Mouse (Mus musculus) thymus, postnatal 14 days (tissue): ENCODE measurements at regions not wholly inside any gene's neighbourhood (a gene's known extent, or its start where the extent isn't known, plus 50 kb on each side); places are given as distances from the start of the nearest gene placed in this dataset.

Source experiments
- DNase-seq: peaks from one replicate; pipeline ENCODE4 v3.0.0; 2021

DNA sequence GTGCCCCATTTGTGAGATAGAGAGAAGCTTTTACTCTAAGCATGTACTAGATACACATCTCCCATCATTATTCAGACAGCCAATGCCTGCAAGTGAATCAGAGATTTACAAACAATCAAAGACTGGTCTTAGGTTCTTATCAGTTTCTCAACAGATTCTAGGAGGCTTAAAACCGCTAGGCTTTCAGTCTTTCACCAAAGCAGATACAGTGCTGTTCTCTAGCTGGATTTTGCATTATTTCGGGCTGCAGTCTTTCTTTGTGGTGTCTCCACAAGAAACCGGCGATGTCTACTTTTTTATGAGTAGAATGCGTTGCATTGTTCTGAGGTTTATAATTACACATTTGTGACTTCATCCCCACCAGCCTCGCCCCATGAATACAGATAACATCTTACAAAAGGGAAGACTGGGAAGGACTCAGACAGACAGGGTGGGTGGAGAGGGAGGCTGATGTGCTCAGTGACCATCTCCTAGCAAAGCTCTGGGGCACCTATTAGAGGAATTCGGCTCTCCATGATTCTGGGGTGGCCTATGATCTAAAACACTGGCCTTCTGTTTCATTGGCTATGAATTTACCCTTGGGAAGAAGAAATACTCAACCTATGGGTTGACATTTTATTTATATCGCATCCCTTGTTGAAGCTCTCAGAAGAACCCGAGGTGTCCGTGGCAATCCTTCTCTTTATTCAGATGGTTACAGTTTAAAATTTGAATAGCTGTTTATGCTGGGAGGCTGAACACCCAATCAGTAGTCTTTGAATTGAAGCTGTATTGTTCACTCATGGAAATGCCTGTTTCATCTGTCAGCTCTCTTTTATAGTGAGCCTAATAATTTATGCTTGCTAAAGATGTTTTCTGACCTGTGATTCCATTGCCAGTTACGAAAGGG lies 343.8 kb downstream of the Tmem161b start:
- DNase-seq: no peak

DNA sequence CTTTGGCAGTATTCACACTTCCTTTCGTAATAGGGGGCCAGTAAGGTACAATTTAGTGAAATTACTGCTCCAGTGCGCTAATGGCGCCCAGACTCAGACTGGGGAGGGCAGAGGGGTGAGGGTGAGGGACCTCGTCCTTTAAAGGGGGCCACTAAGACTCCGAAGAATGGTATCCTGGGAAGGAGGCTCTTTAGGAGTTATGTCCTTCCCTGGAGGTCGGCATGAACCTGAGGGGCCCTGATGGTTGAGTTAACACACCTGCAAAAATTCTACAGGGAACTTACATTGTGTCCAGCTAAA lies 344.4 kb downstream of the Tmem161b start:
- no peak for DNase-seq

DNA sequence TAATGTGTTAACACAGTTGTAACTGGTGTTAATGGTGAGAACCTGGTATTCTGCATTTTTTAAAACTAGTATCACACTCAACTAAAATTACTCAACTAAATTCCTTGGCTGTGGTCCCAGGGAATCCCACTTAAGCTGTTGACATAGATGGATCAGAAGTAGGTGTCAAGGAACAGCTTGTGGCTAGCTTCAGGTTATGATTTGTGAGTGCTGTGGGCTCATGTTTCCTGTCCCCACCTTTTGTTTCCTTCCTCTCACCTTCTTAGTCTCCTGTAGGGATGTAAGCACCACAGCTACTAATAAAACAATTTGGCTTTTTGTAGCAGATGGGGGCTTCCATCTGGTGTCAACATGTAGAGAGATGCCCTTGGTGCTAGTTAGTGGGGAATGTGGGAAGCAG lies 347.3 kb downstream of the Tmem161b start:
- no peak for DNase-seq

DNA sequence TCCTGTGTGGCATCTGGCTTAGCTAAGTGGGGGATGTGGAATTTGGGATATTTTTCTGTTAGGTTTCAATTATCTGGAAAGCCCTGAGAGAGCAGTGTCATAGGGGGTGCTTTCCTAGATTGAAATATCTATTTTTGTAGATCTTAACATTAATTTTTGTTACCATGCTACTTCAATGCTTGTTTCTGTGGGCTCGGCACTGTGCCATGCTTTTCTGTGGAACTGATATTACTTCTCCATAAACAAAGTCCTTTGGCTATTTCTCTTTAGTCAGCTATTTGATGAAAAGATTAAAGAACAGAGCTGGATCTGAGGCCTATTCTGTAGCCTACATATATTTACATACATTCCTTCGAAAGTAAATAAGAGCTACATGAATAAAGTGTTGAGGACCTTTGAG lies 348.1 kb downstream of the Tmem161b start:
- no peak for DNase-seq

DNA sequence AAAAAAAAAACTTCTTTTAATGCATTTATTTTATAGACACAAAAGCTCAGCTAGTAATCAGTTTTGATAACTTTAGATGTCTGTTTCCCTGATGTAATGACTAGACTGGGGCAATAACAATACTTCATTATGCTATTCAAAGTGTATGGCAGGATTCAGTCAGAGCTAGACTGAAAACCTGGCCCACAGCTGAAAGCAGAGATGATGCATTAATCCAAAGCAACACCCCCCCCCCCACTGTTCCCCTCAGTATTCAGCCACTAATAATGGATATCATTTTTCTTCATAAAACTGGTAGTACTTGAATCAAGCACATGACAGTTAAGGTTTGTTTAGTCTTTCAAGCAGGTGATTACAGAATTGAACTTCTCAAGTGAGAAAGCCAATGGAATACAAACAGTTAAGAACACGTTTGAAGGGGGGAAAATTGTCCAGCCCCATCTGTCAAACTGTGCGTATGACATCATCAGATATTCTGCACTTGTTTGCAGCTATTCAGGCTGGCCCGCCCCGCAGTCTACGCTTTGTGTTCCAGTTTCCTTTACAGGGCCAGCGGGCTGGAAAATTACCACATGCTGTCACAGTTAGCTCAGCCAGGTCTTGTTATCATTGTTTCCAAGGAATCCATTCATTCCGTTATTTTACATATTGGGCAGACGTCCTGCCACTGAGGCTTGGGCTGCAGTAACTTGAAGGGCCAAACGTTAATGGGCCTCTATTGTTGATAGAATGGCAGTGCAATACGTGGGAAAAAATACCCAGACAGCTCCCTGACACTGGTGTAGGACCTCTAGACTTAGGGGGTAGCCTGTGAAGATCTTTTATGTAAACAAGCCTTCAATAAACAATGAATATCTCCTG lies 349.1 kb downstream of the Tmem161b start:
- no peak for DNase-seq

DNA sequence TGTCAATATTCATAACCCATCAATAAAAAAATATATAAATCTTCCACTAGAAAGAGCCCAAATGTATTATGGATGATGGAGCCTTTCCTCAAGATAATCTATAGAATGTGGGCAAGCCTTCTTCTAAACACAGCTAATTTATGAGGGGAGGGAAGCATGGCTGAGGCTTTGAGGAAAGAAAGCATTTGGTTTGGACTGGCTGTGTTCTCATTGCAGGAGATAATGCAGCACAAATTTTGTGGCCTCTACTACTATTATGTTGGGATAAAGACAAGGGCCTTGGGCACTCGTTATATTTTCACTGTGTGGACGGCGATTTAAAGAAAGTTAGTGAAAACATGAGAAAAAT lies 349.7 kb downstream of the Tmem161b start:
- no peak for DNase-seq

DNA sequence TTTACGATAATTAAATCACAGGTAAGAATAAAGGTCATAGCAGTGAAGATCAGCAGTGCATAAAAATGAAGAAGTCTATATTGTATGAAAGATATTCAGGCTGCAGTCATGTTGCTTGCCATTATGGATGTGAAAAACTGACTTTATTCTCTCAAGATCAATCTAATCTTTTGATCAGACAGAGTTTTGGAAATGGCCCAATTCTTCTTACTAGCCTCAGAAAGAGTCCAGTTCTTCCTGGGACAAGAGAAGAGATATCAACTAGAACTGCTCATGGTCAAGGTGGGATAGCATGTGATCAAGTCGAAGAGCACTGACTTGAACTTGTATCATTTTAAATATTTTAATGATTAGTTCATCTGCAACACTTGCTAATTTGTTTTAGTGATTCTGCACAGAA lies 350.1 kb downstream of the Tmem161b start:
- DNase-seq: no peak

DNA sequence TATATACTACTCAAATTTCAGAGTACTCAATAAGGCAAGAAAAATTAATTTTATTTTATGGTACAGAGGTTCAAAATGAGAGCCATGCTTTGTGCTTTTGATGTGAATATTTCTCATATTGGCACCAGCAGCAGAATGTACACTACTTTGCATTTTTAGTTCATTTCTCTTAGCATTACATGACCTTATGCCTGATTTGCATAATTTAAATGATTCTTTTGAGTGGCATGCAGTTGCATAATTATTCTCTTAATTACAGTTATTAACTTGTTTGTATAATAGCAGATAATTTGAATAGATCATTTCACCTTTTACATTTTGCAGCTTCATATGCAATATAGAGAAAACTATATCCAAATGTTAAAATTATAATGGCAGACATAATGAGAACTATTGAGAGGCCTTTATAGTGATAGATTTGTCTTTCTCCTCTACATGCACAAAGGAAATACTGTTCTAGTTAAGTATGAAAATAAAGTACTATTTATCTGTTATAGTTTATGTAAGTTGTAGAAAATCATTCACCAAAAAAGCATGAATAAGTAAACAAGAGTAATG lies 374.6 kb downstream of the Tmem161b start:
- DNase-seq: no peak

DNA sequence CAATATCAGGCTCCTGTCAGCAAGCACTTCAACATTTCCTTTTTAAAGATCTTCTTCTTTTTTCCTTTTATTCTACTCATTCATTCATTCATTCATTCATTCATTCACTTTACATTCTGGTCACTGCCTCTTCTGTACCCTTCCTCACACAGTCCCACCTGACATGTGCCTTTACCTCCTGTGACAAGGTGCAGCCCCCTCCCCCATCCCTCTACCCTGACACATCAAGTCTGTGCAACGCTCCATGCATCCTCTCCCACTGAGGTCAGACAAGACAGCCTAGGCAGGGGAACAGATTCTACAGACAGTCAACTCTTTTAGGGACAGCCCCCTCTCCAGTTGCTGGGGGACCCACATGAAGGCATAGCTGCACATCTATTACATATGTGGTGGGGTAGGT lies 380.5 kb downstream of the Tmem161b start:
- DNase-seq: no peak

DNA sequence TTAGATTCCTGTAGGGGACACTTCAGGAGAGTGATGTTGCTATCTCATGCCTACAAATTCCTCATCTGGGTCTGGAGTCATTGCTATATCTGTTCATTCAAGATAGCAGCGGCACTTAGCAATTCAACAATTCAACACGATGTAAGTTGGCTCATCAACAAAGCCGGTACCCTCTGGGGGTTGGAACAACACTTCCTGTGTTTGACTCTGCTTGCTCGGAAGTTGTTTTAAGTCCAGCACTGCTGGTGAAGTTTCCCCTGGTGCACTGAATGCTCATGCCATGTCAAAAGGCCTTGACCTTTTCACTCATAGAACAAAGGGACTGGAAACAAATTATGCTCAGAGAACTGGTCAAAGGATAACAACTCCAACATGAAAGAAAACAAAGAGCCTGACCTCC lies 390.4 kb downstream of the Tmem161b start:
- peak; percentile 43 for DNase-seq

DNA sequence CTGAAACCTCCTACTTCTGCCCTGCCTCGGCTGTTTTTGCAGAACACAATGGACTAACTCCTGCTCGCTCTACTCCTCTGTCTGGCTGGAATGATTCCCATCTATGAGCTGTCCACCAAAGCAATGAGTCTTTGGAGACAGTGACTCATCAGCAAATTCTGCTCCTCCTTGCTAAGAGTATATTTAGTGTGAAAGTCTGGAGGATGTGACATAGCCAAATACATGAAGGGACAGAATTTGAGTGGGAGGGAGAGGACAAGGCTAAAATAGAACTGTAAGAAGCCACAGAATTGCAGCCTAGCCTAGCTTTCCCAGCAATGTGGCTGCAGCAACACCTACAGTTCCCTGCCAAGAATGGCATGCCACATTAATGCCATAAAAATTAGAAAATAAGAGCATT lies 390.9 kb downstream of the Tmem161b start:
- no peak for DNase-seq

DNA sequence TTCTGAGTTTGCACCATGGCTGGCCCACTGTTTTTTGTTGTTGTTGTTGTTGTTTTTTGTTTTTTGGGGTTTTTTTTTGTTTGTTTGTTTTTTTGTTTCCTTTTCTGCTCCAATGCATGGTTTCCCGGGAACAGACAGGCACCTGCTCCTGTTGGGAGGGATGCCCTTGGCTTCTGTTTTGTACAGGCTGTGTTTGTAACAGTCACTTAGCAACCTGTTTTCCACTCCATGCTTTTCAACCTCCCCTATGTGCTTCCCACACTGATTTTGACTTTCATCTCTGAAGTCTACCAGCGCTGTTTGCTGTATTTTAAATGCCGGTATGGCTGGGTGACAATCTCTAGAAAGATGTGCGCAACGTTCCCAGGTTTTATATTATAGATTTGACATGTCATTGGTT lies 402.6 kb downstream of the Tmem161b start:
- DNase-seq: no peak

DNA sequence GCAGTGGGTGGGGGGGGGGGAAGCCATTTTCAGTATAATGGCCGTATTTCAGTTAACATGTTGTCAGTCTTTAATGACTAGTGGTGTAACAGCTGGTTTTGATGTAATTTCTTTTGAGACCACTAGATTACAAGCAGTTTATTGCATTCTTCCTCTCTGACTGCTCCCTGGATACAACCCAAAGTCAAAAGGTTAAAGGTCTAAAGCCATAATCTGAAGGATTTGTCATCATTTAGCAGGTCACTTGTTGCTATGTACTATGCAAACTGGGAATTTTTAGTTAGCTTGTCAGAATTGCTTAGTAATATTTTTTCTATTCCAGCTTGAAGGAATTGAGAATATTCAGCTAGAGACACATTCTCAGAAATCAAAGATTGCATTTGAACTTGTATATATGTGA lies 403.4 kb downstream of the Tmem161b start:
- DNase-seq: no peak

DNA sequence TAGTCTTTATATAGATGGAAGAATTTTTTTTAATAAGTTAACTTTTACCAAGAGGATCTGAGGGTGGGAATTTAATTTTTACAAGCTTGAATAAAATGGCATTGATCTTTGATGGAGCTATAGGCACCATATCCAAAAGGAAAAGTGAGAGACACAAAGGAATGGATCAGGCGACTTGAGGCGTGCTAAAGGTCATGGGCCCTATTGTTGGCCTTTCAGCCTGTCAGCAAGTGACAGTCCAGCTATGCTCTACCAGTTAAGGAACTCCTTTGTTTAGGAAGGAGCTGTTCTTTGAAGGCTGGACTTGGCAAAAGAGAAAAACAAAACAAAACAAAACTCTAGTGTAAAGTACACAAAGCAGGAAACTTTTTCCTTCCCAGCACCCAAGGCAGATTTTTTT lies 403.8 kb downstream of the Tmem161b start:
- no peak for DNase-seq

DNA sequence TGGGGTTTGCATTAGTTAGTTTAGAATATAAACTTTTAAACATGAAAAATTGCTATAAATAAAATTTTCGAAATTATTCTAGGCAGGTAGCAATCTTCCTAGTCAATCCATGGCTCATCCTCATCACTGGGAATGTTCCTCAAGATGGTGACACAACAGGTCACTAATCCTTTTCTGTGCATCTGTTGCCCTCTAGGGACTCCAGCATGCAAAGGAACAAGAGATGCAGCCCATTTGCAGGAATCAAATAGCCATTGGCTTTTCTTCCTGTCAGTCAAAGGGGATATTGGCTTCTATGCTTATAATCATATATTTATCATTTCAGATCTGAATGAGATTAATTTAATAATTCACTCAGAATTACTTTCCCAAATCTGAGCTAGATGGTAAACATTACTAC lies 404.3 kb downstream of the Tmem161b start:
- no peak for DNase-seq

DNA sequence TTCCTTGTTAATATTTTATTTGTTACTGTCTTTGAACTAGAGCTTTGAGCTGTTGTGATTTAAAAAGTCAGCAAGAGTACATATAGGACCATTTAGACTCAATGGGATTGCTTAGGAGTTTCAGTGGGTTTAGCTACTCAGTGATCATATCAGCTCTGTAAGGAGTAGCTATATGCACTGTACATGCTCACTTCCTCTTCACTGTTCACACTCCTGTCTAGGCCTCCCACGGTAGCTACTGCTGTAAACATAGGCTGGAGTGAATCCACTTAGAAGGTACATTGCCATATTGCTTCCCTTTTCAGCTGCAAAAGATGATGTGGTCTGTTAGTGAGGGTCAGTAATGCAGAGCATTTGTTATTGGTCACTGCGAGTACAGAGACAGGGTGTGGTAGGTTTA lies 408.6 kb downstream of the Tmem161b start:
- peak; percentile 41 for DNase-seq

DNA sequence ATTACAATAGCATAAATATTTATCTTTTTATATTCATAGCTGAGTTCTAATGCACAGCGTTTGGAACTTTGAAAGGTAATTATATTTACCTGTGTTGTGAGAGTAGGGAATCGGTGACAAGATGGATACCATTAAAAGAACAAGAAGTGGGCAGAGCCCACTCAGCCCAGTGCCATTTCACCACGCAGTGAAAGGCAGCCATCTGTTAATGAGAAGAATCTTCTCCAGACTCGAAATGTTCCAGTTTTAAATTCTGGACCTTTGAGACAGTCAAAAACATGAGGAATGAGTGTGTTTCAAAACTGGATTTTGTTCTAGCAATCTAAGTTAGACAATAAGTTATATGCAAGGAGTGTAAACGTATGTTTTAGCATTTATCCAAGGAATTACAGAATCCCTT lies 410.4 kb downstream of the Tmem161b start:
- DNase-seq: no peak

DNA sequence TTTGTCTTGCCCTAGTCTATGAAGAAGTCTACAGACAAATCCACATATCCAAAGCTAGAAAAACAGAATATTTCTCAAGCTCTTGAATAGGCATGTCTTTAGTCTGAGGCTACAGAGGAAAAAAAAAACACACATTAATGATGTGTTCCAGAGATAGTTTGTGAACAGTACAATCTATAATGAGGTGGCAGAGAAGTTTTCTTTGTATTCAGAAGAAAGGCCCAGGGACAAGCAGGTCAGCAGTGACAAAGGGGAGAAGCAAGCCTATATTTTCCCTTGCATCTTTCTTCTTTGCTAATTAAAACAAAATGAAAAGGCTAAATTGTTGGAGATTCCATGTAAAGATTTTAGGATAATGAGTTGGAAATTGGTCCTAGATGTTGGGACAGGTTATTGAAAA lies 414.7 kb downstream of the Tmem161b start:
- no peak for DNase-seq

DNA sequence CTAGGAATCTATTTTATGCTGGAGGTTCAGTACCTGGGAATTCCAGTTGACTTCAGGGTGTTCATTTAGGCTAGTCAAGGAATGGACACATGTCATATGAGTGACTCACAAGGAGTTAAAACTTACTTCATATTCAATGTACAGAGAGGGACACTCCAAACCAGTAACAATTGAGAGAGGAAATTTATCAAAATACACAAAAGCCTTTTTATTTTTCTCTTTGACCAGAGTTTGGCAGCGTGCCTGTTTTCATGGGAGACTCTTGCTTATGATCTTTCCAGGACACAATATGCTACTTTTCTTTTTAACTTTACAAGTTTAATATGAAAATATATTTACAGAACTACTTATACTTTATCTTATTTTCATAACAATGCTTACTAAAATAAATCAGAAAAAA lies 415.5 kb downstream of the Tmem161b start:
- no peak for DNase-seq

DNA sequence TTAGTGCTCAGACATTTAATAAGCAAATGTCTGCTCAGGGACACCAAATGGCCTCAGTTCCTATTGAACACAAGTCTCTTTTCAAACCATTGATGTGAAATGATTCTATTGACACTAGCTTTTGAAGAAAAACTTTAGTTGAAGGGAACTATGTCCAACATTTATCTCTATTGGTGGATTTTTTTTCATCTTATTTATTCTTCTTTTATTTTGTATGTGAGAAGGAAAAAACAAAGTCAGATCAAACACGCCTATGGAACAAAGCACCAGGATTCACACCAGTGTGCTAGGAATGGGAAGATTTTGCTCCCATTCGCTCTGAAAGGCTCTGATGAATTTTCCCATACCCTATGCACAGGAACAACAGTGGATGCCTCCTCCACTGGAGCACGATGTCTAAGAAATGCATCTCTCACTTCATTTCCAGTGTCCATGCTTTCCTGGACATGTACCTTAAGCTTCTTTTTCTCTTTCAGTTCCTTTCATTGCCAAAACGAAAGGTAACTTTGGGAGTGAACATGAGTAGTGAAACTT lies 416.4 kb downstream of the Tmem161b start:
- no peak for DNase-seq

DNA sequence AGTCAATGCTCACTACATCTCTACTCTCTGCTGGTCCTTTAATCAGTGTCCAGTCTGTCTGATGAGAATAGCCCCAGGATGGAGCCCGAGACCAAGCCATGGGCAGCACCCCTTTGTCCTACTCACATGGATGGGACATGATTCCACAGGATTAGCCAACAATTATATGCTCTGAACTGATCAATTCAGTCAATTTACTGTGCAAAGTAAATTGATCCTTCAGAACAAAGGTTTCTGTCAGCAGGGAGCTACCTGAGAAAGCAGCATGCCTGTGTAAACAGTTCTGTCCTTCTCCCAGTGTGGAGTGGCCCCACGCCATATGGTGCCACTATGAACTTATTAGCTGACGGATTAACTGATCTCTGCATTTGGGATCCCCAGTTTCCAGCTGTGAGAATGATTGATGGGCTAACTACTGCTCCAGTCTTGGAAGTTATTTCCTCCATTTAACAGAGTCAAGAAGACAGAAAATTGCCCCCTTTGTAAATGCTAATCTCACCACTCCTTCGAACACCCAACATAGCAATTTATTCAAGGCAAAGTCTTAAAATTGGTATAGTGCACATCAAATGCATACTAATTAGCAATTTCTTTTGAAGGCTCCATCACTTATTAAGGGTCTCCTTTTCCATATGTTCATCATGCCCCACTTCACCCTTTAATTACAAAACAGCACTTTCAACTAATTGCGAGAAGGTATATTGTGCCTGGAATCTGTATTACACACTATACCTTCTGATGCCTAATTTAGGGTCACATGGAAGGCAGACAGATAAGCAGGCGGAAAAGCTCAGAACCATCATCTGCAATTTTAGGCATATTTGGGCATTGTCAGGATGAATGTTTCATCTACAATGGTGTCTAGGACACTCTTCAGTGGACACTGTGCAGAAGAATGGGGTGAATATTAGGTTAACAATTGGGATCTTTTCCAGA lies 417.3 kb downstream of the Tmem161b start:
- DNase-seq: no peak

DNA sequence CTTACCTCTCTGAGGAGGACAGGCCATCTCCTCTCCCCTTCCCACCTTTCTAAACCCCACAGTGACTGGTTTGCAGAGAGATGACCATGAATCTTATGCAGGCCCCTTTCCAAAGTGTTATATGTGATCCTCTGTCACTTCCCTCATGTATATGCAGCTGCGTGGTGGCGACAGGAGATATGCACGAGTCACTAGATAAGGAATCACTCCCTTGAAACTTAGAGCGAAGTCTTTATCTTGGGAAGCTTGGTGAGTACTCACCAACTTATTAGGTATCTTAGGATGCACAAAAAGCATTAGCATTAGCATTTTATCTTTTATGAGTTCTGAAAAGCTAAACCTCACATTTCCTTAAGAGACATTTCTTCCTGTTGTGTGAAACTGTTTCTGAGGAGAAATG lies 421.9 kb downstream of the Tmem161b start:
- DNase-seq: no peak

DNA sequence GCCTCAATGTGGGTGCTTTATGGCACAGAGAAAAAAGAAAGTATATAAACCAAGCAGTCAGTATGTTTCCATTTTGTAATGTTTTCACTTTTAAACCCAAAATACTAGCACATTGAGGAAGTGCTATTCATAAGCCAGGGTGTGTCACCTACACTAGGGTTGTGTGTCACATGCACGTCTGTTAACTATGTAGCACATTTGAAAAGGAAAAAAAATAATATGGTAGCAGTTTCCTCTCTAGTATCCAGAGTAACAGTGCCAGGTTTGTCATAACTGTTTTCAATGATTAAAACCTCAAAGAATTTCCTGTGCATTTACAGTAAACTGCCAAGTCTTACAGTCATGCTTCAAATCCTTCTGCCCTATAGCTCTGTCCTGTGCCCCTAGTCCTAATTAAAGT lies 424.8 kb downstream of the Tmem161b start:
- DNase-seq: peak; percentile 21
